Mouse (Mus musculus) brain, embryonic 14.5 days (tissue): ENCODE data around the gene Dnmbp.

ENCODE experiments used
- CTCF ChIP-seq: fragments of 200-500 bp; IDR thresholded peaks from 2 replicates; pipeline ENCODE4 v1.5.1; 2012; ENCODE audit warnings: inconsistent platforms, mild to moderate bottlenecking, moderate library complexity, borderline replicate concordance; ENCODE audit not compliant: insufficient read depth, insufficient read length; ENCODE audit errors: extremely low read depth
- POLR2A ChIP-seq: fragments of 200-500 bp; IDR thresholded peaks from 2 replicates; pipeline ENCODE4 v1.6.1; 2012; ENCODE audit warnings: mild to moderate bottlenecking, inconsistent platforms, borderline replicate concordance; ENCODE audit not compliant: poor library complexity, insufficient read depth, insufficient read length, severe bottlenecking; ENCODE audit errors: extremely low read depth

DNA sequence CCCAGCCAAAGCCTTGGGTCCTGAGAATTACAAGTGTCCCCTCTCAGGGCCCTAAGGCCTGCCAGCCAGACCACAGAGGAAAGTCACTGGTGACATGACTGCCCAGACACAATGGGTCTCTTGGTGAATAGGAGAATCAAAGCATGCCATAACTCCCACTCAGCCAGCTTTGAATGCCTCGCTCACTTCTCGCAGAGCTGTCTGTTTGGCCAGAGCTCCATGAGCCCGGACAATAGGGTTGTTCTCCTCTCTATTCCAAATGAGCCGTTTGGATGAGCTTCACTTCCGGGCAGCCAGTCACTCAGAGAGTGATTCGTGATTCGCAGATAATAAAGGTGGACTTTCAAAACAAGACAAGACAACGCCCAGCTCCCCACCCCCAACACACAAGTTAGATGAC, 34.9 kb downstream of the Dnmbp start:
- no peak for TF ChIP-seq CTCF
- no peak for TF ChIP-seq POLR2A
